Mouse (Mus musculus) forebrain, embryonic 14.5 days (tissue): ENCODE results near the gene Hoxb5. TPM values are rescaled to one million over a fixed set of nuclear protein-coding genes. Genes with fewer than 3 reads are reported as not detected.

Source experiments
- ATAC-seq: fragments of 200-750 bp; cut with Nextera tagmentation; 2 replicates; pipeline ENCODE4 v1.8.0; 2017; ENCODE audit warnings: mild to moderate bottlenecking, moderate library complexity
- DNase-seq: peaks from one replicate; pipeline ENCODE4 v3.0.0-alpha.2; 2015; ENCODE audit warnings: low spot score
- H3K27ac ChIP-seq: fragments of 300-500 bp; sonication (generic); 2 replicates; pipeline ENCODE4 v1.5.1; 2014; ENCODE audit warnings: low read depth, mild to moderate bottlenecking, control low read depth, low read length, moderate library complexity
- H3K27me3 ChIP-seq: fragments of 300-500 bp; sonication (generic); replicated peaks from 2 replicates; pipeline ENCODE4 v1.6.1; 2014; ENCODE audit warnings: low read length, control low read depth, mixed read lengths; ENCODE audit not compliant: control insufficient read depth, insufficient read depth
- H3K36me3 ChIP-seq: fragments of 300-500 bp; sonication (generic); 2 replicates; pipeline ENCODE4 v1.6.1; 2014; ENCODE audit warnings: low read length, control low read depth; ENCODE audit not compliant: control insufficient read depth, insufficient read depth
- H3K4me1 ChIP-seq: fragments of 300-500 bp; sonication (generic); 2 replicates; pipeline ENCODE4 v1.6.1; 2014; ENCODE audit warnings: antibody characterized with exemption, low read length, control low read depth; ENCODE audit not compliant: control insufficient read depth, insufficient read depth
- H3K4me2 ChIP-seq: fragments of 300-500 bp; sonication (generic); 2 replicates; pipeline ENCODE4 v1.6.1; 2014; ENCODE audit warnings: mild to moderate bottlenecking, control low read depth, low read length
- H3K4me3 ChIP-seq: fragments of 300-500 bp; sonication (generic); 2 replicates; pipeline ENCODE4 v1.5.1; 2014; ENCODE audit warnings: low read depth, low read length, control low read depth
- H3K9ac ChIP-seq: fragments of 300-500 bp; sonication (generic); 2 replicates; pipeline ENCODE4 v1.6.1; 2014; ENCODE audit warnings: mild to moderate bottlenecking, low read length, control low read depth, moderate library complexity
- H3K9me3 ChIP-seq: fragments of 300-500 bp; sonication (generic); replicated peaks from 2 replicates; pipeline ENCODE4 v1.6.1; 2016; ENCODE audit warnings: low read length, control low read depth, mixed read lengths; ENCODE audit not compliant: control insufficient read depth
- WGBS: fragments of 180-500 bp; shearing (Covaris S2); extraction: QIAGEN DNeasy Blood & Tissue Kit; methylation state at CpG from one replicate; pipeline ENCODE4 v1.1.7; 2014; 5-methylcytosine and 5-hydroxymethylcytosine counted together
- polyA plus RNA-seq: library from polyadenylated mRNA; unstranded; fragments of >200 nt; fragmentation: Nextera tagmentation; extraction: Ambion mirVana; gene quantifications from 2 replicates; pipeline ENCODE4 v1.2.1, GENCODE M21; 2014

Gene Hoxb5
- polyA plus RNA-seq: 0.15 TPM in 1 of 2 replicates, not detected in the other

DNA sequence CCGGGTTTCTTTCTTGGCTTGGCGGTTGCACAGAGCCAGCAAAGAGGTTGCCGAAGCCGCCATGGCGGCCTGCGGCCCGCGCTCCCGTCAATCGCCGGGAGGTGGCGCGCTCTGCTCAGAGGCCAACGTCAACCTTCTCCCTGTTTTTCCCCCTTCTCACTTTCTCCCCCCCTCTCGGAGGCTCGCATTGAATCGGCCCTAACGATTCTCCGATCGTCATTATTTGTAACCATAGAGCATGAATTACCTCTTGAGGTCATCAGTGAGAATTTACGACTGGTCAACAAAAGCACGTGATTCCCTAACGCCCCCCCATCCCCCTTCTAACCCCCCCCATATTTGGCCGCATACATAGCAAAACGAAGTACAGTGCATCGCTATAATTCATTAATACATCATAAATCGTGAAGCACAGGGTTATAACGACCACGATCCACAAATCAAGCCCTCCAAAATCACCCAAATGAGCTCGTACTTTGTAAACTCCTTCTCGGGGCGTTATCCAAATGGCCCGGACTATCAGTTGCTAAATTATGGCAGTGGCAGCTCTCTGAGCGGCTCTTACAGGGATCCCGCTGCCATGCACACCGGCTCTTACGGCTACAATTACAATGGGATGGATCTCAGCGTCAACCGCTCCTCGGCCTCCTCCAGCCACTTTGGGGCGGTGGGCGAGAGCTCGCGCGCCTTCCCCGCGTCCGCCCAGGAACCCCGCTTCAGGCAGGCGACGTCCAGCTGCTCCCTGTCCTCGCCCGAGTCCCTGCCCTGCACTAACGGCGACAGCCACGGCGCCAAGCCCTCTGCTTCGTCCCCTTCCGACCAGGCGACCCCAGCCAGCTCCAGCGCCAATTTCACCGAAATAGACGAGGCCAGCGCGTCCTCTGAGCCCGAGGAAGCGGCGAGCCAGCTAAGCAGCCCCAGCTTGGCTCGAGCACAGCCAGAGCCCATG lies at the start of gene Hoxb5:
Gene Hoxb5 (plus strand): TSS at position 186 of the 949 bp plus-strand sequence.
- Histone ChIP-seq H3K4me2 (no peak within 1 kb of the TSS), H3K36me3 (no peaks in the 10 kb centered on the region), H3K9me3 (no peaks in the 10 kb centered on the region), H3K27me3 (peaks cover 99% of the 10 kb centered on the region), H3K27ac (no peak within 1 kb of the TSS), H3K4me3 (no peak within 1 kb of the TSS), H3K4me1 (no peaks in the 10 kb centered on the region), H3K9ac (no peak within 1 kb of the TSS)
- ATAC-seq (no peak), DNase-seq (peak; percentile 73)
- 1% methylated on average over 69 of the region's 69 CpGs for WGBS

- H3K4me2 ChIP-seq: no peak overlapping the region
- H3K4me3 ChIP-seq: no peak overlapping the region
- no peaks in the 10 kb centered on the region for H3K9me3 ChIP-seq
- DNase-seq: no peak
- no peaks in the 10 kb centered on the region for H3K36me3 ChIP-seq
- H3K27me3 ChIP-seq: peaks cover 99% of the 10 kb centered on the region
- H3K27ac ChIP-seq: no peak overlapping the region
- no peak overlapping the region for H3K9ac ChIP-seq
- no peaks in the 10 kb centered on the region for H3K4me1 ChIP-seq
- no peak for ATAC-seq
- WGBS: 2% methylated on average over 11 of the region's 11 CpGs
These were observed 48.9 kb upstream of the Hoxb5 start for GRCm38 (mm10) chr11:96254221-96254620.

DNA sequence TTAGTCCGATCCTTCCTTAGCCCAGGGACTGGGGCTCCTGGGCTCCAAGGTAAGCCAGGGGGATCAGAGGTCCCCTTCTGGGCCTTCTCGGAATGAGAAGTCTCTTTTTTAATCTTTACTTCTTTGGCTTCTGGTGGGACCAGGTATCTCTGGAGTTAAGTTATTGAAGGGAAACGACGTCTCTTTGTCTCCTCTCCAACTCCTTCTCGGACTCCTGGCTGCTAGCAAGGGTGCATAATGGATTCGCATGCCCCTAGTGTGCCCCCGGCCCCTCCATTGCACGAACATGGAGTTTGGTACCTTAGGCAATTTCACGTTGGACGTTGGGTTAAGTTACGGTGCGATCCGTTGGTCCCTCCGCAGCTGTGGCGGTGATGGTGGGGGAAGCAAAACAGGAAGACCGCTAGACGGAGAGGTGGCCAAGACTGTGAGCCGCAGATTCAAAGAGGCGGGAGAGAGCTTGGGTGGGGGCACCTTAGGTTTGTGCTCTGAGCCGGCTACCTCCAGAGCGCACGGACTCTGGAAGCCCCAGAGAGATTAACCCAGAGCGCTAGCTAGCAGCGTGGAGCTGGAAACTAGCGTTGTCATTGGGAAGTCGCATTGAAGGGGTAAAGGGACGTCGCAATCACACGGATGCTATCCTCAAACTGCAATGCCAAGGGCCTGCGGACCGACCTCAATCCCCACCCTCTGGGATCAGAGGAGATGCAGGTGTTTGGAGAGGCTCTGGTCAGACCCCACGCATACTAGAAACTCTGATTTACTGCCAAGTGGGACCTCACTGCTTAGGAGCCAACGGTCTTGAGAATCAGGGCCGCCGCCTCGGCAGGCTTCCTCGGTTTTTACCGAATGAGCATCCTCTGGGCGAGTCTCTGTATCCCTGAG lies 47.8 kb upstream of the Hoxb5 start:
- Histone ChIP-seq H3K9ac (no peak overlapping the region), H3K36me3 (no peaks in the 10 kb centered on the region), H3K4me2 (no peak overlapping the region), H3K9me3 (no peaks in the 10 kb centered on the region), H3K4me3 (no peak overlapping the region), H3K27me3 (peaks cover 99% of the 10 kb centered on the region), H3K27ac (no peak overlapping the region), H3K4me1 (no peaks in the 10 kb centered on the region)
- 2% methylated on average over 39 of the region's 39 CpGs for WGBS
- no peak for DNase-seq
- ATAC-seq: no peak

DNA sequence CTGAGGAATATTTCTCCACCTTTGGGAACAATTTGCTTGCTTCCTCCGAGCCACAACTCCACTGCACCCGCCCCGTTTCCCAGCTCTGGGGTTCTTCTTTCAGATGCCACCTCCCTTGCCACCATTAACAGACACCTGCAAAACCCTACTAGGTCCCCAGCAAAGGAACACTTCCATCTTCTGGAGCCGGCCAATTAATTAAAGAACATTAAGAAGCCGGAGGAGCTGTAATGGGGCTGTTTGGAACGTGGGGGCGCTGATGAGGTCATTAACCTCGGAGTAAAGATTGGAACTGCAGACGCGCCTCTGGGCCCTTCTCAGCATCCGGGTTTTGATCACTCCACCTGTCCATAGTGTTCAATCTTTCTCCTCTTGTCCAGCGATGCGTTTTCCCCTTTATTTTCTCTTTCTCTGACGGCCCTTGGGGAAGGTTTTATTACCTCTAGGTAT lies 47.1 kb upstream of the Hoxb5 start:
- ATAC-seq (no peak), DNase-seq (no peak)
- no peaks in the 10 kb centered on the region for H3K9me3 ChIP-seq
- peaks cover 99% of the 10 kb centered on the region for H3K27me3 ChIP-seq
- no peak overlapping the region for H3K4me3 ChIP-seq
- no peaks in the 10 kb centered on the region for H3K4me1 ChIP-seq
- no peak overlapping the region for H3K4me2 ChIP-seq
- 1% methylated on average over 14 of the region's 14 CpGs for WGBS
- H3K36me3 ChIP-seq: no peaks in the 10 kb centered on the region
- H3K27ac ChIP-seq: no peak overlapping the region
- H3K9ac ChIP-seq: no peak overlapping the region

GRCm38 (mm10) chr11:96257141-96257540 lies 46.0 kb upstream of the Hoxb5 start:
- Histone ChIP-seq H3K9ac (no peak overlapping the region), H3K9me3 (no peaks in the 10 kb centered on the region), H3K36me3 (no peaks in the 10 kb centered on the region), H3K4me2 (no peak overlapping the region), H3K4me1 (no peaks in the 10 kb centered on the region), H3K27me3 (peaks cover 99% of the 10 kb centered on the region), H3K27ac (no peak overlapping the region), H3K4me3 (no peak overlapping the region)
- no peak for DNase-seq
- 14% methylated on average over 2 of the region's 2 CpGs for WGBS
- no peak for ATAC-seq

DNA sequence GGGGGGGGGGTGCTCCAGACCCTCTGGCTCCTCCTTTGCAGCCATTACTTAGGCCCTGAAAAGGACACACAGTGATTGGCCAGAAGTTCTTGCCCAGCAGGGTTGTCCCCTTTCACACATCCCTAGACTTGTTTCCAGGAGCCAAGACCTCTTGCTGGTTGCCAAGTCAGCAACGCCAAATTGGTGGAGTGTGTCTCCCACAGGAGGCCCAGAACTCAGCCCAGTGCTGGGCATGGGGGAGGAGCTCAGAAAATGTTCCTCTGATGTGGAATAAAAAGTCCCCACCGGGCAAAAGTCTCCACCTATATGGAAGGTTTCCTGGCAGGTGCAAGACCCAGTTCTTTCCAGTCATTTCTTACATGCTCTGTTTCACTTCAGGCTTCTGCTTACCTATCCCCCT lies 44.1 kb upstream of the Hoxb5 start:
- no peak for ATAC-seq
- no peak overlapping the region for H3K4me2 ChIP-seq
- WGBS: 0% methylated on average over 2 of the region's 2 CpGs
- H3K36me3 ChIP-seq: no peaks in the 10 kb centered on the region
- H3K4me1 ChIP-seq: no peaks in the 10 kb centered on the region
- H3K27me3 ChIP-seq: peaks cover 99% of the 10 kb centered on the region
- no peak overlapping the region for H3K27ac ChIP-seq
- H3K4me3 ChIP-seq: no peak overlapping the region
- H3K9me3 ChIP-seq: no peaks in the 10 kb centered on the region
- DNase-seq: no peak
- no peak overlapping the region for H3K9ac ChIP-seq

- no peak overlapping the region for H3K4me3 ChIP-seq
- no peak for DNase-seq
- H3K27me3 ChIP-seq: peaks cover 99% of the 10 kb centered on the region
- H3K9ac ChIP-seq: no peak overlapping the region
- H3K4me1 ChIP-seq: no peaks in the 10 kb centered on the region
- no peak for ATAC-seq
- no peaks in the 10 kb centered on the region for H3K36me3 ChIP-seq
- H3K9me3 ChIP-seq: no peaks in the 10 kb centered on the region
- H3K27ac ChIP-seq: no peak overlapping the region
- 0% methylated on average over 1 of the region's 1 CpGs for WGBS
- no peak overlapping the region for H3K4me2 ChIP-seq
These were observed 43.6 kb upstream of the Hoxb5 start for GRCm38 (mm10) chr11:96259511-96259910.

GRCm38 (mm10) chr11:96260310-96260970 lies 42.7 kb upstream of the Hoxb5 start:
- Histone ChIP-seq H3K27me3 (peaks cover 98% of the 10 kb centered on the region), H3K4me2 (no peak overlapping the region), H3K4me3 (no peak overlapping the region), H3K36me3 (no peaks in the 10 kb centered on the region), H3K9me3 (no peaks in the 10 kb centered on the region), H3K27ac (no peak overlapping the region), H3K4me1 (no peaks in the 10 kb centered on the region), H3K9ac (no peak overlapping the region)
- no peak for DNase-seq
- WGBS: 1% methylated on average over 23 of the region's 23 CpGs
- no peak for ATAC-seq
